Mouse (Mus musculus): ENCODE measurements at regions not wholly inside any gene's neighbourhood (a gene's known extent, or its start where the extent isn't known, plus 50 kb on each side); places are given as distances from the start of the nearest gene placed in this dataset.

DNA sequence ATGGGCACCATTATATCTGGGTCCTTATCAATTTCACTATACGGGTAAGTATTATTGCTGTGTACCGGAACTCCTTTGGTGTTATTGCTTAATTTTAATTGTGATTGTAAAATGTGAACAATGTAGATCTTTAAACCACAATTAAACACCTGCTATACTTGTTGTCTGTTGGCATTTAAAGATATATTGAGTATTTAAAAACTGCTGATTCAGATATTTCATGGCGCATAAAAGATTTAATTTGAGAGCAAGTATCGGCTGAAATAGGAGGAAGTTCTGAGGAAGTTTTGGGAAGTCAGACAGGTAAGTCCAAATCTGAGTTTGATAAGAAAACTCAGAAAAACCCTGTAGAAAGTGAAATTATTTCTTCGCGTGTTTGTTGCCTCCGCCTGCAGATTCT, 142.7 kb upstream of the Tbc1d5 start:
- H3K27ac ChIP-seq (replicated peaks), result no peak overlapping the region
- H3K9ac ChIP-seq, result no peak overlapping the region
- no peaks in the 10 kb centered on the region for H3K36me3 ChIP-seq (replicated peaks)
- no peaks in the 10 kb centered on the region for H3K27me3 ChIP-seq
- no peaks in the 10 kb centered on the region for H3K9me3 ChIP-seq (replicated peaks)
- H3K4me1 ChIP-seq (replicated peaks), result no peaks in the 10 kb centered on the region
- 70% methylated on average over 7 of the region's 7 CpGs for WGBS (ENCODE audit: insufficient replicate concordance)
- no peak overlapping the region for H3K4me3 ChIP-seq (replicated peaks)
- no peak overlapping the region for H3K4me2 ChIP-seq
- ATAC-seq (ENCODE audit: insufficient read depth), result no peak

DNA sequence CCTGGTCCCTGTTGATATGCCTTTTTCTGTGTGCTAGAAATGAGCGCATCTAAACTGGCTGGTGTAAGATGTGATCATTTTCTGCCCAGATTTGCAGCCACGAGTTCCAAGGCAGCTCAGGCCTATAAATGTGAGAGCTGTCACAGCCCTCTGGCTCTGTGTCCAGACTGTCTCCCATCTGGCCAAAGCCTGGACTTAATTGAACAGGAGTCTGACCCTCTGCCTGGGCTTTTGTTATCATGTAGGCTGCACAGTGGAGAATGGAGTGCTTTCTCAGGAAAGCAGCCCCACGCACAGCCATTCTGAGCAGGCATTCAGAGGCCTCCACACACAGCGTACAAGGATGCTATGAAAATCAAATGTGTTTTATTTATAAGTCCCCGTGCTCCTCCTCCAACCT, 141.9 kb upstream of the Tbc1d5 start:
- H3K9ac ChIP-seq, result no peak overlapping the region
- H3K4me2 ChIP-seq, result no peak overlapping the region
- no peaks in the 10 kb centered on the region for H3K27me3 ChIP-seq
- no peaks in the 10 kb centered on the region for H3K36me3 ChIP-seq (replicated peaks)
- no peaks in the 10 kb centered on the region for H3K9me3 ChIP-seq (replicated peaks)
- H3K4me1 ChIP-seq (replicated peaks), result no peaks in the 10 kb centered on the region
- no peak overlapping the region for H3K4me3 ChIP-seq (replicated peaks)
- H3K27ac ChIP-seq (replicated peaks), result no peak overlapping the region
- ATAC-seq (ENCODE audit: insufficient read depth), result no peak
- WGBS (ENCODE audit: insufficient replicate concordance), result 72% methylated on average over 5 of the region's 5 CpGs

DNA sequence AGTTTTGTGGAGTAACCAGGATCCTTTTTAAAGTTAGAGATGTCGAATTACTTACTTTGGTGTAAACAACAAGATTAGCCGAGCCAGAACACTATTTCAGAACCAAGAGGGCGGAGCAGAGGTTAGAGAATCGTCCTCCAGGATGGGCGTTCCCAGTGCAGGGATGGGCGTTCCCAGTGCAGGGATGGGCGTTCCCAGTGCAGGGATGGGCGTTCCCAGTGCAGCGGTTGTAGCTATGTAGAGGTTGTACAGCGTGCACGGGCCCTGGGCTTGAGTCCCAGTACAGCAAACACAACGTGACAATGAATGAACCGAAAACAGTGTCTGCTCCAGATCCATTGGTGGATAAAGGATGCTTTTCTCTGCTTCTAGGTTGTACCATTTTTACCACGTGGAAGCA, 125.8 kb upstream of the Tbc1d5 start:
- no peaks in the 10 kb centered on the region for H3K36me3 ChIP-seq (replicated peaks)
- H3K9me3 ChIP-seq (replicated peaks), result no peaks in the 10 kb centered on the region
- no peaks in the 10 kb centered on the region for H3K27me3 ChIP-seq
- 51% methylated on average over 14 of the region's 14 CpGs for WGBS (ENCODE audit: insufficient replicate concordance)
- no peak overlapping the region for H3K4me3 ChIP-seq (replicated peaks)
- H3K27ac ChIP-seq (replicated peaks), result no peak overlapping the region
- no peak overlapping the region for H3K9ac ChIP-seq
- H3K4me1 ChIP-seq (replicated peaks), result no peaks in the 10 kb centered on the region
- ATAC-seq (ENCODE audit: insufficient read depth), result peak; percentile 73
- no peak overlapping the region for H3K4me2 ChIP-seq

GRCm38 (mm10) chr17:51290741-51291140, 111.6 kb upstream of the Tbc1d5 start:
- Histone ChIP-seq H3K36me3 (replicated peaks) (no peaks in the 10 kb centered on the region), H3K4me2 (no peak overlapping the region), H3K27me3 (no peaks in the 10 kb centered on the region), H3K4me3 (replicated peaks) (no peak overlapping the region), H3K4me1 (replicated peaks) (no peaks in the 10 kb centered on the region), H3K9ac (no peak overlapping the region), H3K27ac (replicated peaks) (no peak overlapping the region), H3K9me3 (replicated peaks) (no peaks in the 10 kb centered on the region)
- 56% methylated on average over 1 of the region's 1 CpGs for WGBS (ENCODE audit: insufficient replicate concordance)
- ATAC-seq (ENCODE audit: insufficient read depth), result no peak

GRCm38 (mm10) chr17:51288751-51289150, 109.6 kb upstream of the Tbc1d5 start:
- ATAC-seq (ENCODE audit: insufficient read depth), result no peak
- H3K4me1 ChIP-seq (replicated peaks), result no peaks in the 10 kb centered on the region
- 53% methylated on average over 7 of the region's 7 CpGs for WGBS (ENCODE audit: insufficient replicate concordance)

DNA sequence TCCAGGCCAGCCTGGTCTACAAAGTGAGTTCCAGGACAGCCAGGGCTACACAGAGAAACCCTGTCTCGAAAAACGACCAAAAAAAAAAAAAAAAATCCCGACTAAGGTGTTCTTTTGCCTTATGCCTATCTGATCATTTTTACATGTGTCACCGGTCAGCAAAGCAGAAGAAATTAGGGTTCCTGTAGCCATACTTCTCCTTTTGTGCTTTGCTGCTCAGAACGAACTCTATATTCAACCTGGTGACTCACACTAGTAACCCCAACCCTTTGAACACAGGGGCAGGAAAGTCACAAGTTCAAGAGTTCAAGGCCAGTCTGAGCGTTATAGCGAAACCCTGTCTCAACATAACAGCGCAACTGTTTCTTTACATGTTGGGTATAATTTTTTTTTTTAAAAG, 108.7 kb upstream of the Tbc1d5 start:
- no peak overlapping the region for H3K4me2 ChIP-seq
- H3K27ac ChIP-seq (replicated peaks), result no peak overlapping the region
- no peak overlapping the region for H3K9ac ChIP-seq
- H3K36me3 ChIP-seq (replicated peaks), result no peaks in the 10 kb centered on the region
- H3K9me3 ChIP-seq (replicated peaks), result no peaks in the 10 kb centered on the region
- H3K27me3 ChIP-seq, result no peaks in the 10 kb centered on the region
- no peak overlapping the region for H3K4me3 ChIP-seq (replicated peaks)
- 55% methylated on average over 8 of the region's 8 CpGs for WGBS (ENCODE audit: insufficient replicate concordance)
- H3K4me1 ChIP-seq (replicated peaks), result no peaks in the 10 kb centered on the region
- ATAC-seq (ENCODE audit: insufficient read depth), result no peak

More at GRCm38 (mm10) chr17:51288751-51289150, 109.6 kb upstream of the Tbc1d5 start:
- no peak overlapping the region for H3K27ac ChIP-seq (replicated peaks)
- H3K27me3 ChIP-seq, result no peaks in the 10 kb centered on the region
- H3K9ac ChIP-seq, result no peak overlapping the region
- no peaks in the 10 kb centered on the region for H3K36me3 ChIP-seq (replicated peaks)
- H3K9me3 ChIP-seq (replicated peaks), result no peaks in the 10 kb centered on the region
- H3K4me2 ChIP-seq, result no peak overlapping the region
- no peak overlapping the region for H3K4me3 ChIP-seq (replicated peaks)

DNA sequence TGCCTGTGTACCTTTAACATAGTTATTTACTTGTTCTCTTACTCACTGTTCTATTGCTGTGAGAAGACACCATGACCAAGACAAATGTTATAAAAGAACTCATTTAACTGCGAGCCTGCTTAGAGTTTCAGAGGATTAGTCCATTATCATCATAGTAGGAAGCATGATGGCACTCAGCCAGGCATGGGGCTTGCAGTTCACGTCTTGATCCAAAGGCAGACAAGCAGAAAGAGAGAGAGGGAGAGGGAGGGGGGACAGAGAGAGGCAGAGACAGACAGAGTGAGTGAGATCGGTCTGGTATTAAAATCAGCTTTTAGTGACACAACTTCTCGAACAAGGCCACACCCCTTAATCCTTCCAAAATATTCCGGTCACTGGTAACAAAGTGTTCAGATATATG, 106.2 kb upstream of the Tbc1d5 start:
- H3K9me3 ChIP-seq (replicated peaks), result no peaks in the 10 kb centered on the region
- H3K27ac ChIP-seq (replicated peaks), result no peak overlapping the region
- 69% methylated on average over 5 of the region's 5 CpGs for WGBS (ENCODE audit: insufficient replicate concordance)
- no peak for ATAC-seq (ENCODE audit: insufficient read depth)
- H3K4me1 ChIP-seq (replicated peaks), result no peaks in the 10 kb centered on the region
- H3K27me3 ChIP-seq, result no peaks in the 10 kb centered on the region
- no peaks in the 10 kb centered on the region for H3K36me3 ChIP-seq (replicated peaks)
- H3K4me2 ChIP-seq, result no peak overlapping the region
- no peak overlapping the region for H3K4me3 ChIP-seq (replicated peaks)
- H3K9ac ChIP-seq, result no peak overlapping the region

DNA sequence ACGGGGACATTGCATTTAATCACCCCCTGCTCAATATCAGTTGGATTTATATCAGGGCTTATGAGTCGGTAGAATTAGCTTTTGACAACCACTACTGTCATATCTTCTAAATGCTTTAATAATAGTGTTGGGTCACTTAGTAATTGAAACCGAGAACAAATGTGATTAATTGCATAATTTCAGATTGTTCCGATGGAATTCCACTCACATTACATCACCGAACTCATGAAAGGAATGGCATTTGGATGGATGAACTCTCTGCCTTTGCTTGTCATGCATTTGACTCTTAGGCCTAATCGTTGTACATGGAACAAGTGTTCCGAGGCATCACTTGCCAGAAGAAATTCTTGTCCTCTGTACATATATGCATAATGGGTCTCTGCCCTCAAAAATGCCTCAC, 99.6 kb upstream of the Tbc1d5 start:
- Histone ChIP-seq H3K27me3 (no peaks in the 10 kb centered on the region), H3K36me3 (replicated peaks) (no peaks in the 10 kb centered on the region), H3K4me2 (no peak overlapping the region), H3K4me1 (replicated peaks) (no peaks in the 10 kb centered on the region; the same call in 1 of the 2 replicates), H3K27ac (replicated peaks) (no peak overlapping the region), H3K9me3 (replicated peaks) (no peaks in the 10 kb centered on the region), H3K4me3 (replicated peaks) (no peak overlapping the region), H3K9ac (no peak overlapping the region)
- WGBS (ENCODE audit: insufficient replicate concordance), result 70% methylated on average over 7 of the region's 7 CpGs
- no peak for ATAC-seq (ENCODE audit: insufficient read depth)

- Histone ChIP-seq H3K4me3 (replicated peaks) (no peak overlapping the region), H3K27me3 (no peaks in the 10 kb centered on the region), H3K27ac (replicated peaks) (no peak overlapping the region), H3K4me1 (replicated peaks) (no peaks in the 10 kb centered on the region; the same call in 1 of the 2 replicates), H3K4me2 (no peak overlapping the region), H3K9me3 (replicated peaks) (no peaks in the 10 kb centered on the region), H3K36me3 (replicated peaks) (no peaks in the 10 kb centered on the region), H3K9ac (no peak overlapping the region)
- peak; percentile 67 for ATAC-seq (ENCODE audit: insufficient read depth)
- WGBS (ENCODE audit: insufficient replicate concordance), result 49% methylated on average over 2 of the region's 2 CpGs
Measured at GRCm38 (mm10) chr17:51278094-51278493, 98.9 kb upstream of the Tbc1d5 start.

- Histone ChIP-seq H3K27ac (replicated peaks) (no peak overlapping the region), H3K4me1 (replicated peaks) (no peaks in the 10 kb centered on the region; the same call in 1 of the 2 replicates), H3K9me3 (replicated peaks) (no peaks in the 10 kb centered on the region), H3K4me2 (no peak overlapping the region), H3K36me3 (replicated peaks) (no peaks in the 10 kb centered on the region), H3K27me3 (no peaks in the 10 kb centered on the region), H3K4me3 (replicated peaks) (no peak overlapping the region), H3K9ac (no peak overlapping the region)
- ATAC-seq (ENCODE audit: insufficient read depth), result no peak
Measured at GRCm38 (mm10) chr17:51277161-51277560, 98.0 kb upstream of the Tbc1d5 start.

- no peaks in the 10 kb centered on the region for H3K36me3 ChIP-seq (replicated peaks)
- H3K4me3 ChIP-seq (replicated peaks), result no peak overlapping the region
- WGBS (ENCODE audit: insufficient replicate concordance), result 53% methylated on average over 1 of the region's 1 CpGs
- no peak overlapping the region for H3K9ac ChIP-seq
- H3K27me3 ChIP-seq, result no peaks in the 10 kb centered on the region
- no peak overlapping the region for H3K27ac ChIP-seq (replicated peaks)
- no peak for ATAC-seq (ENCODE audit: insufficient read depth)
- no peaks in the 10 kb centered on the region for H3K4me1 ChIP-seq (replicated peaks)
- H3K9me3 ChIP-seq (replicated peaks), result no peaks in the 10 kb centered on the region
- H3K4me2 ChIP-seq, result no peak overlapping the region
Measured at GRCm38 (mm10) chr17:51272025-51272424, 92.9 kb upstream of the Tbc1d5 start.

- no peaks in the 10 kb centered on the region for H3K27me3 ChIP-seq
- no peak overlapping the region for H3K4me3 ChIP-seq (replicated peaks)
- WGBS (ENCODE audit: insufficient replicate concordance), result 66% methylated on average over 3 of the region's 3 CpGs
- no peak for ATAC-seq (ENCODE audit: insufficient read depth)
- H3K27ac ChIP-seq (replicated peaks), result no peak overlapping the region
- no peak overlapping the region for H3K4me2 ChIP-seq
- no peak overlapping the region for H3K9ac ChIP-seq
- H3K9me3 ChIP-seq (replicated peaks), result no peaks in the 10 kb centered on the region
- no peaks in the 10 kb centered on the region for H3K4me1 ChIP-seq (replicated peaks)
- no peaks in the 10 kb centered on the region for H3K36me3 ChIP-seq (replicated peaks)
Measured at GRCm38 (mm10) chr17:51262946-51263345, 83.8 kb upstream of the Tbc1d5 start.

All from liver, embryonic 15.5 days (tissue).